Mouse (Mus musculus) liver, embryonic 14.5 days (tissue): Measurements from ENCODE around the gene Tbl1xr1. TPM values are rescaled to one million over a fixed set of nuclear protein-coding genes. Genes with fewer than 3 reads are reported as not detected.

Experiments
- ATAC-seq: fragments of 200-750 bp; cut with Nextera tagmentation; 2 replicates; pipeline ENCODE4 v1.8.0; 2017; ENCODE audit warnings: moderate number of reproducible peaks, mild to moderate bottlenecking, moderate library complexity; ENCODE audit not compliant: insufficient read depth
- DNase-seq, 3 experiments: peaks; one replicate each; pipeline ENCODE4 v3.0.0-alpha.2; 2012 to 2013; ENCODE audit warnings: low read depth in 3 of 3, low spot score in 3 of 3
- H3K27ac ChIP-seq: fragments of 300-500 bp; sonication (generic); 2 replicates; pipeline ENCODE4 v1.5.1; 2014; ENCODE audit warnings: moderate library complexity, mild to moderate bottlenecking, control low read depth, inconsistent platforms
- H3K27me3 ChIP-seq: fragments of 300-500 bp; sonication (generic); 2 replicates; pipeline ENCODE4 v1.6.1; 2014; ENCODE audit warnings: mild to moderate bottlenecking, low read length, moderate library complexity; ENCODE audit not compliant: control insufficient read depth, insufficient read depth
- H3K36me3 ChIP-seq: fragments of 300-500 bp; sonication (generic); replicated peaks from 2 replicates; pipeline ENCODE4 v1.6.1; 2014; ENCODE audit warnings: low read depth; ENCODE audit not compliant: control insufficient read depth, insufficient read depth
- H3K4me1 ChIP-seq, 2 experiments: fragments of 200-500 bp in 1 of 2; fragments of 300-500 bp in 1 of 2; sonication (generic) in 1 of 2; replicated peaks; 2 replicates each; pipeline ENCODE4 v1.6.1; 2012 to 2014; ENCODE audit warnings: antibody characterized with exemption in 1 of 2, inconsistent platforms in 1 of 2, low read length in 1 of 2; ENCODE audit not compliant: control insufficient read depth in 2 of 2, insufficient read depth in 2 of 2
- H3K4me2 ChIP-seq: fragments of 300-500 bp; sonication (generic); 2 replicates; pipeline ENCODE4 v1.6.1; 2014; ENCODE audit warnings: low read depth, mild to moderate bottlenecking, control low read depth, moderate library complexity
- H3K4me3 ChIP-seq, 2 experiments: fragments of 200-500 bp in 1 of 2; fragments of 300-500 bp in 1 of 2; sonication (generic) in 1 of 2; 2 replicates each; pipeline ENCODE4 v1.5.1; 2012 to 2014; ENCODE audit warnings: low read depth in 2 of 2, low read length in 2 of 2, mild to moderate bottlenecking in 2 of 2, control low read depth in 1 of 2, inconsistent platforms in 1 of 2, moderate library complexity in 1 of 2; ENCODE audit not compliant: insufficient read depth in 1 of 2
- H3K9ac ChIP-seq: fragments of 300-500 bp; sonication (generic); replicated peaks from 2 replicates; pipeline ENCODE4 v1.6.1; 2014; ENCODE audit warnings: mild to moderate bottlenecking, control low read depth, moderate library complexity
- H3K9me3 ChIP-seq: fragments of 300-500 bp; sonication (generic); 2 replicates; pipeline ENCODE4 v1.6.1; 2016; ENCODE audit warnings: low read length, mixed read lengths; ENCODE audit not compliant: control insufficient read depth
- CTCF ChIP-seq: IDR thresholded peaks from 2 replicates; pipeline ENCODE4 v1.5.1; 2016; ENCODE audit warnings: antibody characterized with exemption, low read depth, control low read depth
- EP300 ChIP-seq: IDR thresholded peaks from 2 replicates; pipeline ENCODE4 v1.6.1; 2016; ENCODE audit warnings: antibody characterized with exemption, low read depth
- WGBS: fragments of 180-500 bp; shearing (Covaris S2); extraction: QIAGEN DNeasy Blood & Tissue Kit; methylation state at CpG from one replicate; pipeline ENCODE4 v1.1.7; 2014; ENCODE audit not compliant: insufficient replicate concordance; 5-methylcytosine and 5-hydroxymethylcytosine counted together
- polyA plus RNA-seq, 2 experiments: library from polyadenylated mRNA; depleted of rRNA in 1 of 2; stranded (reverse) in 1 of 2; unstranded in 1 of 2; fragments of >200 nt; fragmentation: Nextera tagmentation in 1 of 2; extraction: Ambion mirVana in 1 of 2; gene quantifications; 2 replicates each; pipeline versions ENCODE4 v1.2.1 to v1.2.3; 2012 to 2014

The Tbl1xr1 gene
- polyA plus RNA-seq, 2 experiments, result 6.5 to 6.7 TPM

- 50% methylated on average over 2 of the region's 2 CpGs for WGBS
- H3K4me3 ChIP-seq, result no peak overlapping the region
- DNase-seq (no peak), ATAC-seq (no peak)
- no peaks in the 10 kb centered on the region for H3K36me3 ChIP-seq
- H3K27me3 ChIP-seq, result no peaks in the 10 kb centered on the region
- H3K9ac ChIP-seq, result no peak overlapping the region
- no peaks in the 10 kb centered on the region for H3K9me3 ChIP-seq
- H3K4me2 ChIP-seq, result no peak overlapping the region
- H3K27ac ChIP-seq, result no peak overlapping the region
- no peaks in the 10 kb centered on the region for H3K4me1 ChIP-seq
- no peak for TF ChIP-seq CTCF
- no peak for TF ChIP-seq EP300
Observed at GRCm38 (mm10) chr3:22221557-22221956, 145.1 kb downstream of the Tbl1xr1 start.

- 39% methylated on average over 12 of the region's 12 CpGs for WGBS
- ATAC-seq, result no peak
- TF ChIP-seq CTCF (no peak), EP300 (no peak)
- H3K27ac ChIP-seq, result no peak overlapping the region
- H3K4me3 ChIP-seq, result no peak overlapping the region
- no peaks in the 10 kb centered on the region for H3K4me1 ChIP-seq
- no peaks in the 10 kb centered on the region for H3K27me3 ChIP-seq
- H3K9ac ChIP-seq, result no peak overlapping the region
- no peaks in the 10 kb centered on the region for H3K36me3 ChIP-seq
- no peak for DNase-seq
- H3K4me2 ChIP-seq, result no peak overlapping the region
- no peaks in the 10 kb centered on the region for H3K9me3 ChIP-seq
Observed at GRCm38 (mm10) chr3:22222351-22222750, 145.9 kb downstream of the Tbl1xr1 start.

GRCm38 (mm10) chr3:22223023-22223422 is 146.6 kb downstream of the Tbl1xr1 start:
- Histone ChIP-seq H3K9me3 (no peaks in the 10 kb centered on the region), H3K4me3 (no peak overlapping the region), H3K4me1 (no peaks in the 10 kb centered on the region), H3K36me3 (no peaks in the 10 kb centered on the region), H3K27me3 (no peaks in the 10 kb centered on the region), H3K9ac (no peak overlapping the region), H3K4me2 (no peak overlapping the region), H3K27ac (no peak overlapping the region)
- TF ChIP-seq CTCF (no peak), EP300 (no peak)
- WGBS, result 73% methylated on average over 5 of the region's 5 CpGs
- DNase-seq (no peak), ATAC-seq (no peak)

GRCm38 (mm10) chr3:22228052-22228451 is 151.6 kb downstream of the Tbl1xr1 start:
- WGBS, result 35% methylated on average over 3 of the region's 3 CpGs
- no peaks in the 10 kb centered on the region for H3K27me3 ChIP-seq

GRCm38 (mm10) chr3:22230635-22231034 is 154.2 kb downstream of the Tbl1xr1 start:
- Histone ChIP-seq H3K36me3 (no peaks in the 10 kb centered on the region), H3K9me3 (no peaks in the 10 kb centered on the region), H3K4me1 (no peaks in the 10 kb centered on the region), H3K4me2 (no peak overlapping the region), H3K4me3 (no peak overlapping the region), H3K27ac (no peak overlapping the region), H3K9ac (no peak overlapping the region), H3K27me3 (no peaks in the 10 kb centered on the region)
- DNase-seq, result no peak
- WGBS, result 28% methylated on average over 3 of the region's 3 CpGs
- TF ChIP-seq CTCF (no peak), EP300 (no peak)
- no peak for ATAC-seq

More at GRCm38 (mm10) chr3:22228052-22228451, 151.6 kb downstream of the Tbl1xr1 start:
- no peak for TF ChIP-seq EP300
- TF ChIP-seq CTCF, result no peak
- Histone ChIP-seq H3K4me3 (no peak overlapping the region), H3K4me1 (no peaks in the 10 kb centered on the region), H3K36me3 (no peaks in the 10 kb centered on the region), H3K9me3 (no peaks in the 10 kb centered on the region), H3K9ac (no peak overlapping the region), H3K27ac (no peak overlapping the region), H3K4me2 (no peak overlapping the region)
- ATAC-seq, result no peak
- DNase-seq, result no peak
